Mouse (Mus musculus): ENCODE data around the gene Jarid2.

Gene Jarid2

GRCm38 (mm10) chr13:44960542-44961291, 231.4 kb downstream of the Jarid2 start:
- DNase-seq (ENCODE audit: low read depth, low spot score): no peak
